In the genomic region with DNA sequence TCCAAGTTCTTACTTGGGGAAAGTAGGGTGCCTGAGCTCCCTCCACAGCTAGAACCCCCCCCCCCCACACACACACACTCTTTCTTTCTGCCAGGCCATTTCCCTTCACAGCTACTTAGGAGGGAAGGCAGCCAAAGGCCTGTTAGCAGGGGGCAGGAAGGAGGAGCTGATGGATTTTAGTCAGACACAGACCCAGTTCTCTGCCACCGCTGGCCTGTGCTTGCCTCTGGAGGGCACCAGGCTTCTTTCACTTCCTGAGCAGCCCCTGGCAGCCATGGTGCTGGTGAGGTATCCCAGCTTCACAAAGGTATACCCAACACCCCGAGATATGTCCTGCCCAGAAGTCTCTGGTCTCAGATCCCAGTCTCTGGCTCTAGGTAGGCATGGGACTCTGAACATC, we compare ENCODE assay signal across 10 mouse cellular contexts. TPM values are rescaled to one million over a fixed set of nuclear protein-coding genes. Genes with fewer than 3 reads are reported as not detected.
DNase-seq lines count a peak whose midpoint lies in the region; ATAC-seq lines count a peak whose summit lies in the region.
"Had no signal": no experiment of that assay in that cellular context is flagged by ENCODE, and none has a peak within 500 bp of the region (broad histone marks: within the 10 kb centered on the region; RNA-seq: fewer than 3 reads in every experiment).

No protein-coding gene starts in this region.

- H3K36me3 ChIP-seq in hindbrain, embryonic 14.5 days (replicated peaks; ENCODE audit: control insufficient read depth, insufficient read depth), result no peaks in the 10 kb centered on the region
- H3K36me3 ChIP-seq in hindbrain, embryonic 11.5 days (ENCODE audit: control insufficient read depth, insufficient read depth, low read length), result no peaks in the 10 kb centered on the region
- no peaks in the 10 kb centered on the region for H3K36me3 ChIP-seq in neural tube, embryonic 14.5 days (ENCODE audit: control insufficient read depth, insufficient read depth, low read length)
- H3K36me3 ChIP-seq in midbrain, embryonic 14.5 days (ENCODE audit: control insufficient read depth, insufficient read depth, low read length), result no peaks in the 10 kb centered on the region
- H3K36me3 ChIP-seq: neural tube, embryonic 15.5 days had no signal

- no peak overlapping the region for H3K4me3 ChIP-seq in hindbrain, embryonic 14.5 days (replicated peaks; ENCODE audit: low read length)
- H3K4me3 ChIP-seq in hindbrain, embryonic 11.5 days (ENCODE audit: low read depth, low read length), result no peak overlapping the region
- H3K4me3 ChIP-seq in neural tube, embryonic 14.5 days (ENCODE audit: low read depth, low read length), result no peak overlapping the region
- no peak overlapping the region for H3K4me3 ChIP-seq in midbrain, embryonic 14.5 days (replicated peaks; ENCODE audit: low read depth, low read length)
- H3K4me3 ChIP-seq: neural tube, embryonic 15.5 days had no signal

- H3K27me3 ChIP-seq in hindbrain, embryonic 14.5 days (ENCODE audit: control insufficient read depth, insufficient read depth, low read length), result no peaks in the 10 kb centered on the region
- H3K27me3 ChIP-seq in hindbrain, embryonic 11.5 days (ENCODE audit: control insufficient read depth, insufficient read depth, low read length), result no peaks in the 10 kb centered on the region
- H3K27me3 ChIP-seq in neural tube, embryonic 14.5 days (ENCODE audit: control insufficient read depth, insufficient read depth, low read length), result no peaks in the 10 kb centered on the region
- no peaks in the 10 kb centered on the region for H3K27me3 ChIP-seq in midbrain, embryonic 14.5 days (ENCODE audit: control insufficient read depth, insufficient read depth, low read length)

- intact Hi-C loops in heart, postnatal 10 days (cut with DNase I), result loop anchor here (1.0 kb wide), 1 partner anchor 145 kb away; no protein-coding TSS in a partner anchor

- H3K4me2 ChIP-seq in hindbrain, embryonic 14.5 days (replicated peaks), result no peak overlapping the region
- H3K4me2 ChIP-seq in hindbrain, embryonic 11.5 days (replicated peaks; ENCODE audit: low read depth, low read length), result no peak overlapping the region
- no peak overlapping the region for H3K4me2 ChIP-seq in neural tube, embryonic 14.5 days (ENCODE audit: low read depth, low read length)
- H3K4me2 ChIP-seq in midbrain, embryonic 14.5 days (ENCODE audit: low read length), result no peak overlapping the region
- H3K4me2 ChIP-seq: liver, embryonic 11.5 days; neural tube, embryonic 15.5 days had no signal

- whole genome bisulfite sequencing in hindbrain, embryonic 14.5 days, result 51% methylated on average over 2 of the region's 2 CpGs
- WGBS in hindbrain, embryonic 11.5 days, result 45% methylated on average over 2 of the region's 2 CpGs
- WGBS in neural tube, embryonic 14.5 days, result 57% methylated on average over 2 of the region's 2 CpGs
- WGBS in midbrain, embryonic 14.5 days, result 48% methylated on average over 2 of the region's 2 CpGs

- no peaks in the 10 kb centered on the region for H3K4me1 ChIP-seq in hindbrain, embryonic 14.5 days (replicated peaks; ENCODE audit: control insufficient read depth, insufficient read depth, low read length)
- no peaks in the 10 kb centered on the region for H3K4me1 ChIP-seq in hindbrain, embryonic 11.5 days (replicated peaks; ENCODE audit: control insufficient read depth, insufficient read depth, low read length)
- no peaks in the 10 kb centered on the region for H3K4me1 ChIP-seq in neural tube, embryonic 14.5 days (ENCODE audit: control insufficient read depth, insufficient read depth, low read length)
- H3K4me1 ChIP-seq in midbrain, embryonic 14.5 days (ENCODE audit: control insufficient read depth, insufficient read depth, low read length), result no peaks in the 10 kb centered on the region

- no peak for DNase-seq in hindbrain, embryonic 14.5 days (ENCODE audit: low spot score)
- DNase-seq in hindbrain, embryonic 11.5 days (ENCODE audit: low spot score), result no peak
- no peak for DNase-seq in neural tube, embryonic 10.5 days (ENCODE audit: extremely low spot score, low spot score)
- DNase-seq in heart, postnatal 10 days, result peak; percentile 68 to 73
- peak; percentile 11 for DNase-seq in midbrain, embryonic 14.5 days
- no peak for DNase-seq in ovary, adult 18-20 months (ENCODE audit: low spot score)
- DNase-seq in urinary bladder, postnatal 25 days (ENCODE audit: low spot score), result no peak

- H3K27ac ChIP-seq in hindbrain, embryonic 14.5 days, result no peak overlapping the region
- H3K27ac ChIP-seq in hindbrain, embryonic 11.5 days (ENCODE audit: low read depth, low read length), result no peak overlapping the region
- 0 out of 2 replicates have a peak overlapping the region, but pooled peaks have one; percentile 10 for H3K27ac ChIP-seq in neural tube, embryonic 14.5 days (ENCODE audit: low read depth, low read length)
- no peak overlapping the region for H3K27ac ChIP-seq in midbrain, embryonic 14.5 days (replicated peaks; ENCODE audit: low read depth, low read length)
- H3K27ac ChIP-seq: neural tube, embryonic 15.5 days had no signal

- 0 out of 2 replicates have a peak, but pooled peaks have one; percentile 55 for ATAC-seq in hindbrain, embryonic 14.5 days (ENCODE audit: low FRiP score)
- no peak for ATAC-seq in hindbrain, embryonic 11.5 days (ENCODE audit: low FRiP score)
- ATAC-seq in neural tube, embryonic 14.5 days (ENCODE audit: low read depth), result no peak
- ATAC-seq in midbrain, embryonic 14.5 days (ENCODE audit: low FRiP score, low TSS enrichment), result no peak

- no peaks in the 10 kb centered on the region for H3K9me3 ChIP-seq in hindbrain, embryonic 14.5 days (ENCODE audit: control insufficient read depth, low read length)
- H3K9me3 ChIP-seq in hindbrain, embryonic 11.5 days (ENCODE audit: control insufficient read depth, low read length), result no peaks in the 10 kb centered on the region
- H3K9me3 ChIP-seq in neural tube, embryonic 14.5 days (ENCODE audit: control insufficient read depth, low read length), result no peaks in the 10 kb centered on the region
- H3K9me3 ChIP-seq in midbrain, embryonic 14.5 days (ENCODE audit: control insufficient read depth, low read length), result no peaks in the 10 kb centered on the region
- H3K9me3 ChIP-seq: neural tube, embryonic 15.5 days had no signal

- H3K9ac ChIP-seq in hindbrain, embryonic 14.5 days, result no peak overlapping the region
- no peak overlapping the region for H3K9ac ChIP-seq in hindbrain, embryonic 11.5 days (ENCODE audit: low read depth, low read length)
- no peak overlapping the region for H3K9ac ChIP-seq in neural tube, embryonic 14.5 days (replicated peaks; ENCODE audit: low read depth, low read length)
- no peak overlapping the region for H3K9ac ChIP-seq in midbrain, embryonic 14.5 days (replicated peaks; ENCODE audit: low read length)
- H3K9ac ChIP-seq: neural tube, embryonic 15.5 days had no signal

RNA-seq across cellular contexts. Expression of a gene that starts 22.4 kb away (rescaled TPM):
- polyA plus RNA-seq in hindbrain, embryonic 14.5 days (2014; fragmentation: Nextera tagmentation; extraction: Ambion mirVana), result 6.3 and 6.8 TPM in 2 replicates
- 1.8 and 2.4 TPM in 2 replicates for polyA plus RNA-seq in hindbrain, embryonic 11.5 days (2014; fragmentation: Nextera tagmentation; extraction: Ambion mirVana)
- 2.4 and 5.7 TPM in 2 replicates for polyA plus RNA-seq in neural tube, embryonic 14.5 days (2014; fragmentation: Nextera tagmentation; extraction: Ambion mirVana)
- 10 to 100 TPM; 36.1 to 40.3 TPM for total RNA-seq in heart, postnatal 10 days (2021)
- polyA plus RNA-seq in midbrain, embryonic 14.5 days (2014; fragmentation: Nextera tagmentation; extraction: Ambion mirVana), result 2.7 and 3.4 TPM in 2 replicates

Comparison
In these comparisons a context has a peak if more than half of its experiments do, and no peak if none do; other contexts are left out.
1. DNase-seq: peak in heart, postnatal 10 days (2 of 2) and midbrain, embryonic 14.5 days (single experiment); none in hindbrain, embryonic 14.5 days (single experiment), hindbrain, embryonic 11.5 days (single experiment), neural tube, embryonic 10.5 days (single experiment), ovary, adult 18-20 months (single experiment) and urinary bladder, postnatal 25 days (single experiment).